Mouse (Mus musculus) lung, postnatal 4 days (tissue): ENCODE measurements around the gene Il9r.

Source experiments
- DNase-seq, 2 experiments: peaks; one replicate each; pipeline ENCODE4 v3.0.0; 2021

The Il9r gene

GRCm38 (mm10) chr11:32200075-32200601, at the start of gene Il9r:
TSS of gene Il9r (minus strand) at chr11:32200279.
- DNase-seq = peak in 1 of 2 experiments; percentile 19

GRCm38 (mm10) chr11:32248350-32248749, 48.3 kb upstream of the Il9r start:
- DNase-seq = no peak

GRCm38 (mm10) chr11:32247068-32247467, 47.0 kb upstream of the Il9r start:
- no peak for DNase-seq

GRCm38 (mm10) chr11:32245614-32246013, 45.5 kb upstream of the Il9r start:
- DNase-seq = no peak

- DNase-seq = no peak
Observed at GRCm38 (mm10) chr11:32244617-32245016, 44.5 kb upstream of the Il9r start.

- DNase-seq = no peak
Observed at GRCm38 (mm10) chr11:32244064-32244463, 44.0 kb upstream of the Il9r start.

- DNase-seq = no peak
Observed at GRCm38 (mm10) chr11:32243205-32243955, 43.3 kb upstream of the Il9r start.

GRCm38 (mm10) chr11:32242209-32242608, 42.1 kb upstream of the Il9r start:
- no peak for DNase-seq

- no peak for DNase-seq
Observed at GRCm38 (mm10) chr11:32241391-32241790, 41.3 kb upstream of the Il9r start.

- DNase-seq = peak; percentile 68 to 82
Observed at GRCm38 (mm10) chr11:32238093-32238860, 38.2 kb upstream of the Il9r start.

- no peak for DNase-seq
Observed at GRCm38 (mm10) chr11:32237411-32237795, 37.3 kb upstream of the Il9r start.

GRCm38 (mm10) chr11:32236712-32237410, 36.8 kb upstream of the Il9r start:
- DNase-seq = peak; percentile 68 to 72

GRCm38 (mm10) chr11:32236132-32236531, 36.1 kb upstream of the Il9r start:
- no peak for DNase-seq

- peak; percentile 68 to 87 for DNase-seq
Observed at GRCm38 (mm10) chr11:32235646-32236045, 35.6 kb upstream of the Il9r start.

GRCm38 (mm10) chr11:32234816-32235485, 34.9 kb upstream of the Il9r start:
- no peak for DNase-seq

GRCm38 (mm10) chr11:32233895-32234294, 33.8 kb upstream of the Il9r start:
- DNase-seq = no peak

GRCm38 (mm10) chr11:32232848-32233247, 32.8 kb upstream of the Il9r start:
- DNase-seq = no peak

GRCm38 (mm10) chr11:32231125-32231524, 31.0 kb upstream of the Il9r start:
- DNase-seq = no peak

GRCm38 (mm10) chr11:32230220-32230619, 30.1 kb upstream of the Il9r start:
- no peak for DNase-seq

- DNase-seq = no peak
Observed at GRCm38 (mm10) chr11:32228292-32228845, 28.3 kb upstream of the Il9r start.

GRCm38 (mm10) chr11:32227555-32227954, 27.5 kb upstream of the Il9r start:
- DNase-seq = no peak

GRCm38 (mm10) chr11:32227041-32227440, 27.0 kb upstream of the Il9r start:
- DNase-seq = no peak
